Mouse (Mus musculus) layer of hippocampus, adult 8-10 months (tissue): ENCODE results near the gene Ssbp1. TPM values are rescaled to one million over a fixed set of nuclear protein-coding genes. Genes with fewer than 3 reads are reported as not detected.

ENCODE experiments used
- DNase-seq, 2 experiments: peaks; one replicate each; pipeline ENCODE4 v3.0.0; 2022; ENCODE audit warnings: low spot score in 2 of 2
- total RNA-seq, 4 experiments: library from RNA; stranded (reverse); gene quantifications; 2 replicates each; pipeline ENCODE4 v1.2.4; 2022

Ssbp1 gene
- 10 to 100 TPM; 26.2 to 35.5 (median 32.6) TPM for total RNA-seq

- peak; percentile 84 to 90 for DNase-seq
These were observed at the start of gene Ssbp1 for GRCm38 (mm10) chr6:40470916-40471719. Ssbp1 (plus strand) TSS chr6:40471352.

- no peak for DNase-seq
These were observed 48.1 kb upstream of the Ssbp1 start for GRCm38 (mm10) chr6:40423013-40423412.

GRCm38 (mm10) chr6:40423774-40424173 is 47.4 kb upstream of the Ssbp1 start:
- peak in 1 of 2 experiments; percentile 63 for DNase-seq

- no peak for DNase-seq
These were observed 43.7 kb upstream of the Ssbp1 start for GRCm38 (mm10) chr6:40427441-40427840.

GRCm38 (mm10) chr6:40428696-40429095 is 42.5 kb upstream of the Ssbp1 start:
- no peak for DNase-seq

- no peak for DNase-seq
These were observed 41.6 kb upstream of the Ssbp1 start for GRCm38 (mm10) chr6:40429521-40429931.

GRCm38 (mm10) chr6:40430251-40430650 is 40.9 kb upstream of the Ssbp1 start:
- DNase-seq: no peak

GRCm38 (mm10) chr6:40430878-40431277 is 40.3 kb upstream of the Ssbp1 start:
- no peak for DNase-seq

- DNase-seq: no peak
These were observed 39.8 kb upstream of the Ssbp1 start for GRCm38 (mm10) chr6:40431356-40431755.

DNA sequence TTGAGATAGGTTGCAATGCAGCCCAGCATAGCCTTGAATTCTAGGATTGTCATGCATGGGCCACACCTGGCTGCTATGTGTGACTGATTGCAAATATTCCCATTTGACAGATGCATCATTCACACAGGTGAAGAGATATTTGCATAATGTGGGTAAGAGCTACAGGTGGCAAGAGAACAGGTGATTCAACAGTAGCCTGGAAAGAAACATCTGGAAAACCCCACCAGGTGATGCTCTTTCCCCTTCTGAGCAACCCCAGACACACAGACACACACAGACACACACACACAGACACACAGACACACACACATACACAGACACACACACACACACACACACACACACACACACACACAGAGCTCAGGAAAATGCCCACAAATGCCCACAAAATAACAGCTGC is 39.3 kb upstream of the Ssbp1 start:
- DNase-seq: no peak

DNA sequence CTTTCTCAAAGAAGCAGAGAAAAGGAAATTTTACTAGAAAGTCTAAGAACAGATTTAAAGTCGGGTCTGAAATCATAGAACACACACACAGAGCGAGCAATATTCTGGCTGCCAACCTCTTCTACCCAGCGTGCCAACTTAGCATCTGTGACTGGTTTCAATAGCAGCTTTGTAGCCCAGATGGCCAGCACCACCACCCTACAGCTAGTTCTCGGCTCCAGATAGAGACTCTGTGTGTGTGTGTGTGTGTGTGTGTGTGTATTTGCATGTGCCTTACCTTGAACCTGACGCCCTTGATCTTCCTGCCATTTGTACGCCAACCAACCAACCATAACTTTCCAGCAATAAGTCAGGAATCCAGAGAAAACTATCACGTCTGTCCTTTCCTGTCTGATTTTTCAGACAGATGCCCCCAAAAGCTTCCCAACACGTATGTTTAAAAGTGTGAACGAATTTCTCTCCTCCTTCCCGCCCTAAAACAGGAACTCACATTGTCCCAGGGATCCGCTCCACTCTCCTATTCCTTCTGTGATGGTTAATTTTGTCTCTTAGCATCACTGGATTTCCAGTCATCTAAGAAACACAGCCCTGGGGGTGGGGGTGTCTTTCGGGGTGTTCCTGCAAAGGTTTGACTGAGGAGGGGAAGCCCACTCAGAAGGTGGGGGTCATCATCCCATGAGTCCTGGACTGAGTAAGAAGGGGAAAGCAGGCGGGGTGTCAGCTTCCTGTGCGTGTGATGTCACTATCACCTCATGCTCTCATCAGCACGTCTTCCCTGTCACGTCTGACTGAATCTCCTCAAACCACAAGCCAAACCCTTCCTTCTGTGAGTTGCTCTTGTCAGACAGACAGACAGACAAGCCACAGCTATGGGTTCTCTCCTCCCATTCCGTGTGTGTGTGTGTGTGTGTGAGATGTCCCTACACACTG is 38.5 kb upstream of the Ssbp1 start:
- peak; percentile 87 to 91 for DNase-seq

DNA sequence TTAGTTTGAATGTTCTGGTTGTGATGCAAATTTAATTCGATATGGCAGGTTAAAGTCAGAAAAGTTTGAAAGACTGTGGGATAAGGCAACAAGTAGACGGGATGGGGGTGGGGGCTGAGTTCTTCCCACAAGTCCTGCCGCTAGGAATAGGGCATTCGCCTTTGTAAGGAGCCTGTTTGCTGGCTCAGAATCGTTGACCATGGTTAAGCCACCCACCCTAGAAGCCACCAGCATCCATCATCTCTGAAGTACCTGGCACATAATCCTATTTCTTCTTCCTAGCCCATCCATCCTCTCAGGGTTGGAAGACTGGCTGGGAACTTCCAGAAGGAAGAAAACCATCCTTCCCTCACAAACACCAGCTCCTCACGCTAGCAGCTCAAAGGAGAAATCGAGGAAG is 36.5 kb upstream of the Ssbp1 start:
- no peak for DNase-seq

- peak; percentile 55 to 70 for DNase-seq
These were observed 35.8 kb upstream of the Ssbp1 start for GRCm38 (mm10) chr6:40435151-40436046.

DNA sequence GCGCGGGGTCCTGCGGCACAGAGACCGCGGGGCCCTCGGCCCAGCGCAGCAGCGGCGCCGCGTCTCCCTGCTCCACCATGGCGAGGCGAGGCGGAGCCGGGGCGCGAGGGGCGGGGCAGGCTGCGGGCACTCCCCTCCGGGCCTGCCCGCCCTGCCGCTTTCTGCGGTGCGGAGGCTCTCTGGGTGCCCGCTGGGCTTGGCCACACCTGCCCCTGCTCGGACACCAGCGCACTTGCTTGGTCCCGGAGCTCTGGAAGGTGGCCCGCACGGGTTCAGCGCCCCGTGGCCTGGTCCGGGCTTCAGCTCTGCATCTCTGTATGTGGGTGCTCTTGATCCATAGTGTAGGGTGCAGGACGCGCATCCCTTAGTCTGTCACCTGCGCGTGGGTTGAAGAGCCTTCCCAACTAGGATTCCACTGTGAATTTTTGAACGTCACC is 35.1 kb upstream of the Ssbp1 start, which contains the start of gene E330009J07Rik:
TSS of gene E330009J07Rik (minus strand) at position 89 of the 437 bp plus-strand sequence.
- DNase-seq: peak; percentile 60 to 78

DNA sequence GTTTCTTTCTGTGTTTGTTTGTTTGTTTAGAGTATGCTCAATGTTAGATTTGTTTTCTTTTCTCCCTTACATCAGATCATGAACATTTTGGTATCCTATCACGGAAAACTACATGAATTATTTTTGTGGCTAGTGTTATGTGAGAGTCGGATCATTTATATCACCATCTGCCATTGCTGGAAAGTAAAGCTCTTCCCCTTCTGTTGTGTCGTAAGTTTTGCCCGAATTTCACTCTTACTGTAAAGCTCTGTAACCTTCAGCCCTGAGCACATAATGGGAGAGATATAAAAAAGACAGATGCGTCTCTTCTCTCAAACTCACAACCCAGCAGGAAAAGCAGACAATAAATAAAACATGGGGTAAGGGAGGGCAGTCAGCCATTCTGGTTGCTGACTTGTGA is 32.2 kb upstream of the Ssbp1 start, which contains the start of gene Wee2:
TSS of gene Wee2 (plus strand) at position 153 of the 400 bp plus-strand sequence.
- DNase-seq: no peak

GRCm38 (mm10) chr6:40439731-40440130 is 31.4 kb upstream of the Ssbp1 start:
- DNase-seq: no peak

DNA sequence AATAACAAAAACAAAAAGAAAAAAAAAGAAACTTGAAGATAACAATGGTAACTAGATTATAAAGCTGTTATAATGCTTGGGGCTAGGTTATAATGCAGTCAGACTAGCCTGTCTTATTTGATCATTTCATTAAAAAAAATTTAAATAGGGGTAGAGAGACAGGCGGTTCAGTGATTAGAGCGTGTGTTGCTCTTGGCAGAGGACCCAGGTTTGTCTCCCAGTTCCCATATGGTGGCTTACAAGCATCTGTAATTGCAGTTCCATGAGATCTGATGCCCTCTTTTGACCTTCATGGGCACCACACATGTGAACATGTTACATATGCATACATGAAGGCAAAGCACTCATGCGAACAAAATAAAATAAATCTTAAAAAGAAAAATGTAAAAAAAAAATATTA is 29.9 kb upstream of the Ssbp1 start:
- DNase-seq: no peak

DNA sequence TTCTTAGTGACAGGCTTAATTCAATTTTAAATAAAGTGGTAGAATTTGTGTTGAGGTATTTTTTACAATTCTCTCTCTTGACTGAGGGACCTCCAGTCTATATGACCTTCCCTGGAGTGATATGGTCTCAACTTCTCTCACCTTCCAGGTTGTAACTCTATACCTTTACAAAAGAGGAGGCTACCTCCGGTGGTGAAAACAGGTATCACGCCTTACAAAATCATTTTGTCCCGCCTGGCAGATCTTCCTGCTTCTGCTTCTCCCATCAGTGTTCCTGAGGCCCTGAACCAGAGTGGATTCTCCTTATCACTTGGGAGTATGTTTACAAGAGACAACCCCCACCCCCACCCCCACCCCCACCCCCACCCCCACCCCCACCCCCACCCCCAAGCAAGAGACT is 29.4 kb upstream of the Ssbp1 start:
- no peak for DNase-seq

DNA sequence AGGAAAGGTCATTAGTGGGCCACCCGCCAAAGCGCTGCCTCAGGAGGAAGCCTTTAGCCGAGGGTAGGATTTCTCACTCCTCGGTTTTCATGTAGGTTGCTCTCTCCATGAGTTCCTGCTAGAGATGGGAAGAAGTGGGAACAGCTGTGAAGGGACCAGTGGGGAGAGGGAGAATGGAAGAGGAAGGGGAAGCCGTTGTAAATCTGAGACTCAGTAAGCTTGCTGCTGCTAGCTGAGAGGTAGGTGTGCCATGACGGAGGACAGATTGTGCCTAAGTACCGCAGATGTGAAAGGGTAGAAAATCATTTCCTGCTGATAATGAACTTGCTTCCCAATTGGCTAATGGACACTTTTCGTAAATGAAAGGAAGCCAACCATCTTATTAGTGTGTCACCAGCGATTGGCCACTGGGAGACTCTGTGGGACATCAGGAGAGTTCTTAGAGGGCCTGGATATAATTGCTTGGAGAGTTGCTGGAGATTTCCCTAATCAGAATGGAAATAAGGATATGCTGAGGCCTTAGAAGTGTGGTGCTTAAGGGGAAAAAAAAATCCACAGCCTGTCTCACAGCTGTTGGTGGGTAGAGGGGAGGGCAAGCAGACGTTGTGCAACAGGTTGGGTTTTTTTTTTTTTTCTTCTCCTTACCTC is 27.7 kb upstream of the Ssbp1 start:
- DNase-seq: no peak

- DNase-seq: no peak
These were observed 22.5 kb upstream of the Ssbp1 start for GRCm38 (mm10) chr6:40448626-40449025.
